Mouse (Mus musculus) erythroblast, embryonic 14.5 days (primary cell): ENCODE data around the gene Phldb2.

Source experiments
- GATA1 ChIP-seq: IDR thresholded peaks from 2 replicates; pipeline ENCODE4 v1.6.1; 2012; ENCODE audit warnings: low read length, inconsistent platforms, mixed read lengths
- TAL1 ChIP-seq: IDR thresholded peaks from 3 replicates; pipeline ENCODE4 v1.6.1; 2012; ENCODE audit warnings: low read length, inconsistent platforms, mixed read lengths

DNA sequence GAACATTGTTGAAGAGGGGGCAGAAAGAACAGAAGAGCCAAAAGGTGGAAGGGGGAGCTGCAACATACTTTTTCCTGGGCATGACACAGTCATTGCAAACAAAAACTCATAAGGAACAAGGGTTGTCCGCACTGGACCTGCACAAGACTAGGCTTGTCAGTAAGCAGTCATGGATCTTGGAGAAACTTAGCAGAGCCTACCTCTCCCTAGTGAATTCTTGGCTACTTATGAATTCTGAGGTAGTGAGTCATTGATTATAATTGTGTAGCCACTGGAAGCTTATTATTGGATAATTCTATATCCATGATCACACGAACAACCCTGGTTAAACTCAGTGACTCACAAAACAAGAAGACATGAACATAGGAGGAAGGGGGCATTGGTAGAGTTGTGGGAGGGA is 7.1 kb downstream of the Phldb2 start:
- TF ChIP-seq GATA1, result no peak
- TF ChIP-seq TAL1, result no peak
